Mouse (Mus musculus) splenic B cell, adult 2 months (primary cell): Measurements from ENCODE around the gene Rhox2b.
"Not testable (repeated sequence)": the region's sequence is repeated elsewhere in the genome, so short reads cannot be mapped to it uniquely, and the experiment has no call there.

Source experiments
- DNase-seq: peaks from one replicate; pipeline ENCODE4 v3.0.0-alpha.2; 2011; ENCODE audit warnings: low read depth, low spot score
- H3K27me3 ChIP-seq: 2 replicates; pipeline ENCODE4 v1.6.1; 2012; ENCODE audit warnings: mild to moderate bottlenecking, low read length, moderate library complexity, mixed read lengths; ENCODE audit not compliant: control insufficient read depth, poor library complexity, insufficient read depth, severe bottlenecking
- H3K36me3 ChIP-seq: 2 replicates; pipeline ENCODE4 v1.6.1; 2012; ENCODE audit warnings: mild to moderate bottlenecking, low read length, moderate library complexity, mixed read lengths; ENCODE audit not compliant: control insufficient read depth, poor library complexity, insufficient read depth, severe bottlenecking

The Rhox2b gene

GRCm38 (mm10) chrX:37411767-37412166 lies at the start of gene Rhox2b:
TSS of gene Rhox2b (plus strand) at chrX:37412067.
- H3K36me3 ChIP-seq, DNase-seq, H3K27me3 ChIP-seq: not testable (repeated sequence)

DNA sequence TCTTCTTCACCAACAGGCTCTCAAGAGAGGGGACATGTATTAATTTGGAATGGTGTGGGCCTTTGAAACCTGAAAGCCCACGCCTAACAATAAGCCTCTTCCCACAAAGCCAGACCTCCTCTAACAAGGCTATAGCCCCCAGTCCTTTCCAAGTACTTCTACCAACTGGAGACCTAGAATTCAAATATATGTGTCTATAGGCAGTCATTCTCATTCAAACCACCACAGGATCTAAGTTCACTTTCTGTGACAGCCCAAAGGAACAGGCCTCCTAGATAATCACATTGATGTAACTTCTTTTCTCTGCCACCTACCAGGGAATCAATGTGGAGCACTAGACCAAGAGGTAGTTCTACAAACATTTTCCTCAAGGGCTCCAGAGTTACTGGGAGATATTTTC lies 32.1 kb upstream of the Rhox2b start, which contains the start of gene Rhox3a2:
Gene Rhox3a2, plus strand, starts transcription at position 301 of the 400 bp plus-strand sequence.
- not testable (repeated sequence) for H3K36me3 ChIP-seq, H3K27me3 ChIP-seq, DNase-seq

- not testable (repeated sequence) for H3K27me3 ChIP-seq, DNase-seq, H3K36me3 ChIP-seq
These were observed 21.3 kb upstream of the Rhox2b start, which contains the start of gene Rhox4a2 for GRCm38 (mm10) chrX:37390548-37390947. TSS of gene Rhox4a2 (plus strand) at chrX:37390848.

DNA sequence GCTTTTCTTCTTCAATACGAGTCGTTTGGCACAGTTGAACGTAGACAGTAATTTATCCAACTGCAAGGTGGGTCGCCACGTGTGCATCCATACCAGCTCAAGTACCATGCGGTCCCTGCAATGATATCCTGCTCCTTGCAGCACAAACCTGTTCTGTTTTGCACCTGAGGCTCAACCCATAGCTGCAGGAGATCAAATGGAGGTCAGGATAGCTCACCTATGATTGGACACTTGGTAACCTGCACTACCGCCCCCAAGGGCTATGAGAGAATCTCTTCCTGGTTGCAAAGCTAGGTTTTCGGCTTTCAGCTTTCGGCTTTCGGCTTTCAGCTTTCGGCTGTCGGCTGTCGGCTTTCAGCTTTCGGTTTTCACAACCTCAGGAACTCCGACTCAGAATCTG lies 20.3 kb downstream of the Rhox2b start, which contains the start of gene Rhox4b:
Gene Rhox4b, plus strand, starts transcription at position 301 of the 400 bp plus-strand sequence.
- H3K36me3 ChIP-seq, DNase-seq, H3K27me3 ChIP-seq: not testable (repeated sequence)

DNA sequence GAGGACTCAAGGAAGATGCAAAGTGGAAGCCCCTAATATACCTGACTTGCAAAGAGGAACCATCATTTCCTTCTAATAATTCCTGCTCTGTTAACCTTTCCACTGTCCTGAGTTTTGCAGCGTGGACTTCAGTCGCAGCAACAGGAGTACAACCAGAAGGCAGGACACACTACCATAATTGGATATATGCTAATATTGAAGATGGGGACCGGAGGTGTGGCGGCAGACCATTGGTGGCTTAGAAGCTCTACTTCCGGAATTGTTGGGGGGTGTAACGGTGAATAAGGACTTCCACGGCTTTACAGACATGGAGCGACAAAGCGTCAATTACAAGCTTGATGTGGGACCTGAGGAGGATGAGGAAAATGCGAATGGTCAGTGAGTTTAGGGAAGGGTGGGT lies 41.5 kb downstream of the Rhox2b start, which contains the start of gene Rhox2c:
Gene Rhox2c, plus strand, starts transcription at position 301 of the 400 bp plus-strand sequence.
- H3K36me3 ChIP-seq, DNase-seq, H3K27me3 ChIP-seq: not testable (repeated sequence)

DNA sequence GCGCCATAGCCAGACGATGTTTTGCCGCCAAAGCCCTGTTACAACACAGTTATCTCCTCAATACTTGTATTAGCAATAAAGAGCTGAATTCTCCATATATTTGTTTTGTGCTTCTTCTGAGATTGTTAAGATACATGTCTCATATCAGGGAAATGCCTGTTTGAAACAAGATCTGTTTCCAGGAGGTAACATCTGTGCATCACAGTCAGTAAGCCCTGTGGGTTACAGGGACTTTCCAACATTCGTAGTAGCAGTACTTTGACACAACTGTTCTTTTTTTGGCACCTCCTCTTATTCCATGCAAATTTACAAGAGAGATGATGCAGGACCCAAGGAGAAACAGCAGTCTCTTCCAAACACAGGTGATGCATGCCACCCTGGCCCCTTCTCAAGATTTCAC lies 46.4 kb downstream of the Rhox2b start, which contains the start of gene Rhox3c:
Gene Rhox3c, plus strand, starts transcription at position 301 of the 400 bp plus-strand sequence.
- H3K36me3 ChIP-seq, H3K27me3 ChIP-seq, DNase-seq: not testable (repeated sequence)
